ENCODE assay signal across 17 mouse cellular contexts in genomic region chr9:44314257-44314547, GRCm38 (mm10).
"Had no signal": no experiment of that assay in that cellular context is flagged by ENCODE, and none has a peak within 500 bp of the region (broad histone marks: within the 10 kb centered on the region; RNA-seq: fewer than 3 reads in every experiment).

No protein-coding gene starts in this region.

- H3K27ac ChIP-seq: liver, embryonic 13.5 days; liver, embryonic 15.5 days; lung, embryonic 15.5 days; midbrain, embryonic 10.5 days; midbrain, embryonic 13.5 days; midbrain, embryonic 15.5 days; neural tube, embryonic 13.5 days; neural tube, embryonic 15.5 days; stomach, embryonic 15.5 days; stomach, postnatal 0 days had no signal

- H3K9ac ChIP-seq: liver, embryonic 13.5 days; liver, embryonic 15.5 days; liver, postnatal 0 days; lung, embryonic 15.5 days; midbrain, embryonic 13.5 days; midbrain, embryonic 15.5 days; neural tube, embryonic 13.5 days; neural tube, embryonic 15.5 days; stomach, embryonic 15.5 days had no signal

- H3K4me2 ChIP-seq: liver, embryonic 13.5 days; liver, embryonic 15.5 days; lung, embryonic 15.5 days; midbrain, embryonic 13.5 days; midbrain, embryonic 15.5 days; neural tube, embryonic 13.5 days; neural tube, embryonic 15.5 days; stomach, embryonic 15.5 days had no signal

- H3K4me3 ChIP-seq: liver, embryonic 13.5 days; liver, embryonic 15.5 days; lung, embryonic 15.5 days; midbrain, embryonic 10.5 days; midbrain, embryonic 13.5 days; midbrain, embryonic 15.5 days; myocyte; neural tube, embryonic 13.5 days; neural tube, embryonic 15.5 days; stomach, embryonic 15.5 days had no signal

- H3K9me3 ChIP-seq: liver, embryonic 13.5 days; liver, embryonic 15.5 days; lung, embryonic 15.5 days; midbrain, embryonic 10.5 days; midbrain, embryonic 13.5 days; midbrain, embryonic 15.5 days; neural tube, embryonic 13.5 days; neural tube, embryonic 15.5 days; stomach, embryonic 15.5 days had no signal

- DNase-seq: liver, embryonic 13.5 days; liver, postnatal 0 days; lung, adult 2 months; thymus, adult 2 months; thymus, postnatal 25 days; thymus, postnatal 4 days had no signal

- H3K27me3 ChIP-seq: liver, embryonic 13.5 days; liver, embryonic 15.5 days; lung, embryonic 15.5 days; neural tube, embryonic 13.5 days; neural tube, embryonic 15.5 days; stomach, embryonic 15.5 days had no signal

- ATAC-seq: liver, postnatal 0 days; lung, postnatal 0 days; midbrain, embryonic 13.5 days; midbrain, embryonic 15.5 days had no signal
